Mouse (Mus musculus): Measurements from ENCODE around the gene Akr7a5. TPM values are rescaled to one million over a fixed set of nuclear protein-coding genes. Genes with fewer than 3 reads are reported as not detected.

Akr7a5 gene
- 21.7 to 26.6 TPM (median 23.0 TPM) in 4 replicates for total RNA-seq (2023)

GRCm38 (mm10) chr4:139310171-139310898 lies at the start of gene Akr7a5, which contains the start of gene Pqlc2:
TSS of gene Akr7a5 (plus strand) at chr4:139310744.
TSS of gene Pqlc2 (minus strand) at chr4:139310708.

GRCm38 (mm10) chr4:139351931-139352711 lies 41.6 kb downstream of the Akr7a5 start, which contains the start of the genes Mrto4, Emc1 and Ubr4:
TSS of gene Mrto4 (minus strand) at chr4:139352576.
TSS of gene Emc1 (plus strand) at chr4:139352587.
TSS of gene Ubr4 (plus strand) at chr4:139352609.

Other genes starting within 250 kb of the Akr7a5 start
- not detected in 4 replicates for gene Htr6, start 235.2 kb upstream of the Akr7a5 start, total RNA-seq (2023)
- 1.2 to 1.9 TPM (median 1.5 TPM) in 4 replicates for gene Nbl1, start 217.8 kb upstream of the Akr7a5 start, total RNA-seq (2023)
- 94.7 to 117 TPM (median 103 TPM) in 4 replicates for gene Minos1, start 179.6 kb upstream of the Akr7a5 start, total RNA-seq (2023)
- gene Capzb, start 117.8 kb upstream of the Akr7a5 start, total RNA-seq (2023), result 406 to 442 TPM (median 411 TPM) in 4 replicates
- gene Pqlc2, start within 50 bp of the Akr7a5 start, total RNA-seq (2023), result 26.5 to 30.3 TPM (median 29.3 TPM) in 4 replicates
- gene Mrto4, start 41.8 kb downstream of the Akr7a5 start, total RNA-seq (2023), result 94.1 to 118 TPM (median 111 TPM) in 4 replicates
- 34.6 to 39.4 TPM (median 36.6 TPM) in 4 replicates for gene Emc1, start 41.8 kb downstream of the Akr7a5 start, total RNA-seq (2023)
- gene Ubr4, start 41.9 kb downstream of the Akr7a5 start, total RNA-seq (2023), result 194 to 224 TPM (median 205 TPM) in 4 replicates
- gene Iffo2, start 219.8 kb downstream of the Akr7a5 start, total RNA-seq (2023), result 2.4 to 2.8 TPM (median 2.5 TPM) in 4 replicates

All from B cell, adult 62 days (primary cell).